Mouse (Mus musculus): ENCODE results near the gene Dyrk1b. TPM values are rescaled to one million over a fixed set of nuclear protein-coding genes. Genes with fewer than 3 reads are reported as not detected.
"Not testable (repeated sequence)": the region's sequence is repeated elsewhere in the genome, so short reads cannot be mapped to it uniquely, and the experiment has no call there.

Dyrk1b gene
- 15.1 and 16.3 TPM in 2 replicates for polyA plus RNA-seq (2015; fragmentation: Nextera tagmentation; extraction: Ambion mirVana)

- Histone ChIP-seq H3K9ac (peak within 1 kb of the TSS; percentile 93), H3K4me2 (peak within 1 kb of the TSS; percentile 76), H3K4me1 (replicated peaks) (peaks cover 20% of the 10 kb centered on the region), H3K4me3 (peak within 1 kb of the TSS; percentile 91), H3K27ac (peak within 1 kb of the TSS; percentile 96), H3K27me3 (no peaks in the 10 kb centered on the region), H3K36me3 (peaks cover 71% of the 10 kb centered on the region), H3K9me3 (no peaks in the 10 kb centered on the region)
- WGBS = under 1% methylated on average over 25 of the region's 25 CpGs
- peak; percentile 90 for ATAC-seq (ENCODE audit: low FRiP score)
Observed at GRCm38 (mm10) chr7:28179228-28179627, at the start of gene Dyrk1b. Gene Dyrk1b, plus strand, starts transcription at chr7:28179469.

GRCm38 (mm10) chr7:28137613-28138012, 41.7 kb upstream of the Dyrk1b start:
- 61% methylated on average over 5 of the region's 5 CpGs for WGBS
- no peak overlapping the region for H3K9ac ChIP-seq
- no peak for ATAC-seq (ENCODE audit: low FRiP score)
- peaks cover 11% of the 10 kb centered on the region; the same call in 1 of the 2 replicates for H3K27me3 ChIP-seq
- no peak overlapping the region for H3K4me3 ChIP-seq
- no peaks in the 10 kb centered on the region for H3K36me3 ChIP-seq
- no peaks in the 10 kb centered on the region for H3K9me3 ChIP-seq
- H3K4me1 ChIP-seq (replicated peaks) = no peaks in the 10 kb centered on the region
- H3K4me2 ChIP-seq = no peak overlapping the region
- H3K27ac ChIP-seq = no peak overlapping the region

- H3K4me1 ChIP-seq (replicated peaks) = no peaks in the 10 kb centered on the region
- H3K9ac ChIP-seq = no peak overlapping the region
- 23% methylated on average over 3 of the region's 3 CpGs for WGBS
- H3K27ac ChIP-seq = no peak overlapping the region
- no peak overlapping the region for H3K4me2 ChIP-seq
- peak; percentile 75; the same call in 1 of the 2 replicates for ATAC-seq (ENCODE audit: low FRiP score)
- H3K27me3 ChIP-seq = peaks cover 20% of the 10 kb centered on the region
- H3K9me3 ChIP-seq = no peaks in the 10 kb centered on the region
- no peak overlapping the region for H3K4me3 ChIP-seq
- H3K36me3 ChIP-seq = no peaks in the 10 kb centered on the region
Observed at GRCm38 (mm10) chr7:28148263-28148662, 31.0 kb upstream of the Dyrk1b start.

- WGBS = 91% methylated on average over 1 of the region's 1 CpGs
Observed at GRCm38 (mm10) chr7:28149841-28150240, 29.4 kb upstream of the Dyrk1b start.

GRCm38 (mm10) chr7:28151584-28152221, 27.6 kb upstream of the Dyrk1b start:
- peaks cover 18% of the 10 kb centered on the region for H3K27me3 ChIP-seq
- 13% methylated on average over 13 of the region's 13 CpGs for WGBS
- H3K9me3 ChIP-seq = no peaks in the 10 kb centered on the region
- no peak overlapping the region for H3K4me3 ChIP-seq
- H3K36me3 ChIP-seq = no peaks in the 10 kb centered on the region
- no peak overlapping the region for H3K4me2 ChIP-seq
- no peaks in the 10 kb centered on the region for H3K4me1 ChIP-seq (replicated peaks)
- no peak for ATAC-seq (ENCODE audit: low FRiP score)
- H3K9ac ChIP-seq = peak overlapping the region; percentile 30; the same call in 1 of the 2 replicates
- no peak overlapping the region for H3K27ac ChIP-seq

More at GRCm38 (mm10) chr7:28149841-28150240, 29.4 kb upstream of the Dyrk1b start:
- no peak overlapping the region for H3K4me3 ChIP-seq
- no peaks in the 10 kb centered on the region for H3K9me3 ChIP-seq
- no peak overlapping the region for H3K27ac ChIP-seq
- no peak for ATAC-seq (ENCODE audit: low FRiP score)
- H3K27me3 ChIP-seq = peaks cover 20% of the 10 kb centered on the region
- H3K36me3 ChIP-seq = no peaks in the 10 kb centered on the region
- peak overlapping the region; percentile 8; the same call in 1 of the 2 replicates for H3K9ac ChIP-seq
- H3K4me1 ChIP-seq (replicated peaks) = no peaks in the 10 kb centered on the region
- no peak overlapping the region for H3K4me2 ChIP-seq

- 37% methylated on average over 5 of the region's 5 CpGs for WGBS
- ATAC-seq (ENCODE audit: low FRiP score); H3K4me1 ChIP-seq (replicated peaks); H3K9me3 ChIP-seq; H3K36me3 ChIP-seq; H3K27ac ChIP-seq; H3K4me2 ChIP-seq; H3K4me3 ChIP-seq; H3K9ac ChIP-seq: not testable (repeated sequence)
- H3K27me3 ChIP-seq = peaks cover 12% of the 10 kb centered on the region; the same call in 1 of the 2 replicates
Observed at GRCm38 (mm10) chr7:28153595-28153994, 25.7 kb upstream of the Dyrk1b start.

GRCm38 (mm10) chr7:28159292-28159691, 20.0 kb upstream of the Dyrk1b start:
- H3K27ac ChIP-seq = no peak overlapping the region
- WGBS = 64% methylated on average over 6 of the region's 6 CpGs
- H3K4me1 ChIP-seq (replicated peaks) = no peaks in the 10 kb centered on the region
- no peaks in the 10 kb centered on the region for H3K9me3 ChIP-seq
- H3K9ac ChIP-seq = peak overlapping the region; percentile 29; the same call in 1 of the 2 replicates
- H3K27me3 ChIP-seq = no peaks in the 10 kb centered on the region
- H3K36me3 ChIP-seq = no peaks in the 10 kb centered on the region
- H3K4me2 ChIP-seq = no peak overlapping the region
- no peak for ATAC-seq (ENCODE audit: low FRiP score)
- no peak overlapping the region for H3K4me3 ChIP-seq

- Histone ChIP-seq H3K4me3 (no peak overlapping the region), H3K4me2 (no peak overlapping the region), H3K36me3 (no peaks in the 10 kb centered on the region), H3K9me3 (no peaks in the 10 kb centered on the region), H3K4me1 (replicated peaks) (no peaks in the 10 kb centered on the region), H3K27ac (no peak overlapping the region), H3K9ac (no peak overlapping the region), H3K27me3 (no peaks in the 10 kb centered on the region)
- WGBS = 75% methylated on average over 3 of the region's 3 CpGs
- no peak for ATAC-seq (ENCODE audit: low FRiP score)
Observed at GRCm38 (mm10) chr7:28159893-28160292, 19.4 kb upstream of the Dyrk1b start.

GRCm38 (mm10) chr7:28161163-28161749, 18.0 kb upstream of the Dyrk1b start:
- Histone ChIP-seq H3K27me3 (no peaks in the 10 kb centered on the region), H3K4me3 (no peak overlapping the region), H3K9ac (0 out of 2 replicates have a peak overlapping the region, but pooled peaks have one; percentile 5), H3K4me2 (no peak overlapping the region), H3K36me3 (no peaks in the 10 kb centered on the region), H3K9me3 (no peaks in the 10 kb centered on the region), H3K4me1 (replicated peaks) (no peaks in the 10 kb centered on the region), H3K27ac (no peak overlapping the region)
- ATAC-seq (ENCODE audit: low FRiP score) = no peak
- 54% methylated on average over 9 of the region's 9 CpGs for WGBS

GRCm38 (mm10) chr7:28165406-28165805, 13.9 kb upstream of the Dyrk1b start:
- ATAC-seq (ENCODE audit: low FRiP score) = no peak
- WGBS = 82% methylated on average over 6 of the region's 6 CpGs
- no peak overlapping the region for H3K4me2 ChIP-seq
- no peaks in the 10 kb centered on the region for H3K9me3 ChIP-seq
- H3K36me3 ChIP-seq = no peaks in the 10 kb centered on the region
- H3K4me1 ChIP-seq (replicated peaks) = peaks cover 17% of the 10 kb centered on the region
- no peak overlapping the region for H3K27ac ChIP-seq
- H3K27me3 ChIP-seq = no peaks in the 10 kb centered on the region
- H3K9ac ChIP-seq = no peak overlapping the region
- H3K4me3 ChIP-seq = no peak overlapping the region

GRCm38 (mm10) chr7:28168320-28169115, 10.8 kb upstream of the Dyrk1b start:
- peak overlapping the region; percentile 86 for H3K9ac ChIP-seq
- ATAC-seq (ENCODE audit: low FRiP score) = peak; percentile 18; the same call in 1 of the 2 replicates
- no peaks in the 10 kb centered on the region for H3K9me3 ChIP-seq
- no peaks in the 10 kb centered on the region for H3K36me3 ChIP-seq
- no peaks in the 10 kb centered on the region for H3K27me3 ChIP-seq
- peak overlapping the region; percentile 69 for H3K4me3 ChIP-seq
- peak overlapping the region; percentile 87 for H3K27ac ChIP-seq
- peak overlapping the region; percentile 86 for H3K4me2 ChIP-seq
- peaks cover 32% of the 10 kb centered on the region for H3K4me1 ChIP-seq (replicated peaks)
- 10% methylated on average over 9 of the region's 9 CpGs for WGBS
